ENCODE assay signal across 7 mouse cellular contexts in genomic region chr13:81657351-81658052, GRCm38 (mm10). TPM values are rescaled to one million over a fixed set of nuclear protein-coding genes. Genes with fewer than 3 reads are reported as not detected.
A peak's percentile ranks its signal among the peaks of the same experiment; 100 is the strongest.
DNase-seq lines count a peak whose midpoint lies in the region; ATAC-seq lines count a peak whose summit lies in the region.

Gene Lysmd3, plus strand, starts transcription at chr13:81657663.

- DNase-seq in adrenal gland, adult 18-20 months (ENCODE audit: low spot score in 2 of 2), result peak; percentile 91 to 94
- peak; percentile 95 for DNase-seq in embryo, embryonic 11 days
- DNase-seq in gastrocnemius, postnatal 36 days, result peak; percentile 86
- DNase-seq in left cerebral cortex, postnatal 25 days (ENCODE audit: low spot score in 2 of 2), result peak; percentile 95 to 96
- DNase-seq in midbrain, embryonic 10.5 days (ENCODE audit: low spot score), result peak; percentile 92
- DNase-seq in right cerebral cortex, postnatal 4 days, result peak; percentile 93

- H3K4me1 ChIP-seq in intestine, embryonic 15.5 days (replicated peaks), result 0 out of 2 replicates have a peak, but pooled peaks cover 4% of the 10 kb centered on the region
- H3K4me1 ChIP-seq in midbrain, embryonic 10.5 days, result peaks cover 41% of the 10 kb centered on the region

- ATAC-seq in intestine, embryonic 15.5 days, result peak; percentile 100

- peak within 1 kb of the TSS; percentile 79 for H3K4me3 ChIP-seq in intestine, embryonic 15.5 days (replicated peaks)
- peak within 1 kb of the TSS; percentile 87 for H3K4me3 ChIP-seq in midbrain, embryonic 10.5 days

- peak within 1 kb of the TSS; percentile 61 for H3K4me2 ChIP-seq in intestine, embryonic 15.5 days (replicated peaks)

- intact Hi-C loops in gastrocnemius, postnatal 36 days (cut with DNase I), result loop anchor here (5.0 kb wide), 2 partner anchors 55 to 125 kb away; partner anchors contain the start of genes Cetn3, Mblac2 and Polr3g
- intact Hi-C loops in left cerebral cortex, postnatal 25 days (cut with DNase I), result loop anchor here (1.0 to 10.0 kb wide), 4 partner anchors 54 to 773 kb away; partner anchors contain the start of genes Arrdc3, Cetn3, Mblac2 and Polr3g

- H3K27ac ChIP-seq in intestine, embryonic 15.5 days, result peak within 1 kb of the TSS; percentile 84
- H3K27ac ChIP-seq in midbrain, embryonic 10.5 days (replicated peaks), result peak within 1 kb of the TSS; percentile 94

- no peaks in the 10 kb centered on the region for H3K36me3 ChIP-seq in intestine, embryonic 15.5 days
- peaks cover 21% of the 10 kb centered on the region for H3K36me3 ChIP-seq in midbrain, embryonic 10.5 days

- WGBS in intestine, embryonic 15.5 days, result under 1% methylated on average over 73 of the region's 73 CpGs
- WGBS in midbrain, embryonic 10.5 days, result under 1% methylated on average over 73 of the region's 73 CpGs

- no peaks in the 10 kb centered on the region for H3K27me3 ChIP-seq in intestine, embryonic 15.5 days (replicated peaks)
- no peaks in the 10 kb centered on the region for H3K27me3 ChIP-seq in midbrain, embryonic 10.5 days (ENCODE audit: low read depth, poor library complexity, severe bottlenecking)

- H3K9me3 ChIP-seq in intestine, embryonic 15.5 days, result no peaks in the 10 kb centered on the region
- peaks cover 3% of the 10 kb centered on the region; the same call in 1 of the 2 replicates for H3K9me3 ChIP-seq in midbrain, embryonic 10.5 days (replicated peaks)

- H3K9ac ChIP-seq in intestine, embryonic 15.5 days, result peak within 1 kb of the TSS; percentile 79

RNA-seq across cellular contexts. Expression of gene Lysmd3, which starts in this region (rescaled TPM):
- 10 to 100 TPM; 15.5 to 22.1 TPM for total RNA-seq in adrenal gland, adult 18-20 months (2021)
- total RNA-seq in gastrocnemius, postnatal 36 days (2021), result 1 to 10 TPM; 4.1 to 6.2 TPM
- 24.4 and 25.2 TPM in 2 replicates for polyA plus RNA-seq in intestine, embryonic 15.5 days (2015; fragmentation: Nextera tagmentation; extraction: Ambion mirVana)
- total RNA-seq in left cerebral cortex, postnatal 25 days (2021), result 10 to 100 TPM in 1 of 2 experiments, 1 to 10 TPM in 1; 9.4 to 10.6 TPM
- 26.4 and 26.8 TPM in 2 replicates for polyA plus RNA-seq in midbrain, embryonic 10.5 days (2016; fragmentation: Nextera tagmentation; extraction: Ambion mirVana)

Comparison
In these comparisons a context has a peak if more than half of its experiments do, and no peak if none do; other contexts are left out.
1. Peak in every context shown above with its lines: DNase-seq, ATAC-seq, H3K4me3 ChIP-seq and H3K27ac ChIP-seq.